Mouse (Mus musculus) forebrain, embryonic 16.5 days (tissue): ENCODE measurements around the gene Gm13212. TPM values are rescaled to one million over a fixed set of nuclear protein-coding genes. Genes with fewer than 3 reads are reported as not detected.
"Not testable (repeated sequence)": the region's sequence is repeated elsewhere in the genome, so short reads cannot be mapped to it uniquely, and the experiment has no call there.

Experiments used
- ATAC-seq: fragments of 200-750 bp; cut with Nextera tagmentation; 2 replicates; pipeline ENCODE4 v1.8.0; 2017; ENCODE audit warnings: mild to moderate bottlenecking, moderate library complexity
- H3K27ac ChIP-seq: fragments of 300-500 bp; sonication (generic); 2 replicates; pipeline ENCODE4 v1.5.1; 2014; ENCODE audit warnings: low read length, control low read depth
- H3K27me3 ChIP-seq: fragments of 300-500 bp; sonication (generic); replicated peaks from 2 replicates; pipeline ENCODE4 v1.6.1; 2014; ENCODE audit warnings: low read length; ENCODE audit not compliant: control insufficient read depth, insufficient read depth
- H3K36me3 ChIP-seq: fragments of 300-500 bp; sonication (generic); 2 replicates; pipeline ENCODE4 v1.6.1; 2014; ENCODE audit not compliant: control insufficient read depth, insufficient read depth
- H3K4me1 ChIP-seq: fragments of 300-500 bp; sonication (generic); replicated peaks from 2 replicates; pipeline ENCODE4 v1.6.1; 2014; ENCODE audit warnings: low read length; ENCODE audit not compliant: control insufficient read depth, insufficient read depth
- H3K4me2 ChIP-seq: fragments of 300-500 bp; sonication (generic); 2 replicates; pipeline ENCODE4 v1.6.1; 2014; ENCODE audit warnings: mild to moderate bottlenecking, low read length, control low read depth
- H3K4me3 ChIP-seq: fragments of 300-500 bp; sonication (generic); replicated peaks from 2 replicates; pipeline ENCODE4 v1.5.1; 2014; ENCODE audit warnings: mild to moderate bottlenecking, low read length, control low read depth
- H3K9ac ChIP-seq: fragments of 300-500 bp; sonication (generic); replicated peaks from 2 replicates; pipeline ENCODE4 v1.6.1; 2014; ENCODE audit warnings: low read depth, low read length, control low read depth
- H3K9me3 ChIP-seq: fragments of 300-500 bp; sonication (generic); 2 replicates; pipeline ENCODE4 v1.6.1; 2016; ENCODE audit warnings: low read length; ENCODE audit not compliant: control insufficient read depth
- WGBS: fragments of 180-500 bp; shearing (Covaris S2); extraction: QIAGEN DNeasy Blood & Tissue Kit; methylation state at CpG from one replicate; pipeline ENCODE4 v1.1.7; 2014; 5-methylcytosine and 5-hydroxymethylcytosine counted together
- polyA plus RNA-seq: library from polyadenylated mRNA; unstranded; fragments of >200 nt; fragmentation: Nextera tagmentation; extraction: Ambion mirVana; gene quantifications from 2 replicates; pipeline ENCODE4 v1.2.1, GENCODE M21; 2015

Gene Gm13212
- 0.18 and 0.35 TPM in 2 replicates for polyA plus RNA-seq

- not testable (repeated sequence) for ATAC-seq
- WGBS, result 22% methylated on average over 11 of the region's 11 CpGs
Measured at GRCm38 (mm10) chr4:145585078-145585477, at the start of gene Gm13212. Gene Gm13212 (plus strand): TSS chr4:145585166.

GRCm38 (mm10) chr4:145543861-145544260, 41.1 kb upstream of the Gm13212 start:
- H3K36me3 ChIP-seq, ATAC-seq, H3K27ac ChIP-seq, H3K4me3 ChIP-seq, H3K4me1 ChIP-seq, H3K9ac ChIP-seq, H3K27me3 ChIP-seq, H3K4me2 ChIP-seq: not testable (repeated sequence)
- H3K9me3 ChIP-seq, result peaks cover 18% of the 10 kb centered on the region
- 75% methylated on average over 5 of the region's 5 CpGs for WGBS

More at GRCm38 (mm10) chr4:145585078-145585477, at the start of gene Gm13212:
- H3K36me3 ChIP-seq, H3K9ac ChIP-seq, H3K4me3 ChIP-seq, H3K4me2 ChIP-seq, H3K9me3 ChIP-seq, H3K4me1 ChIP-seq, H3K27ac ChIP-seq, H3K27me3 ChIP-seq: not testable (repeated sequence)

GRCm38 (mm10) chr4:145545106-145545505, 39.9 kb upstream of the Gm13212 start:
- H3K4me2 ChIP-seq, H3K4me1 ChIP-seq, H3K27me3 ChIP-seq, H3K36me3 ChIP-seq, H3K9ac ChIP-seq, ATAC-seq, H3K27ac ChIP-seq, H3K4me3 ChIP-seq: not testable (repeated sequence)
- peaks cover 24% of the 10 kb centered on the region for H3K9me3 ChIP-seq
- 27% methylated on average over 2 of the region's 2 CpGs for WGBS

- ATAC-seq, H3K36me3 ChIP-seq, H3K27ac ChIP-seq, H3K27me3 ChIP-seq, H3K4me2 ChIP-seq, H3K4me1 ChIP-seq, H3K9ac ChIP-seq, H3K4me3 ChIP-seq: not testable (repeated sequence)
- H3K9me3 ChIP-seq, result peaks cover 27% of the 10 kb centered on the region
- WGBS, result 78% methylated on average over 6 of the region's 6 CpGs
Measured at GRCm38 (mm10) chr4:145545734-145546349, 39.1 kb upstream of the Gm13212 start.

GRCm38 (mm10) chr4:145546477-145546876, 38.5 kb upstream of the Gm13212 start:
- not testable (repeated sequence) for ATAC-seq, H3K9ac ChIP-seq, H3K4me1 ChIP-seq, H3K27ac ChIP-seq, H3K27me3 ChIP-seq, H3K4me3 ChIP-seq, H3K36me3 ChIP-seq, H3K4me2 ChIP-seq
- H3K9me3 ChIP-seq, result peaks cover 30% of the 10 kb centered on the region
- WGBS, result 90% methylated on average over 3 of the region's 3 CpGs

- WGBS, result 67% methylated on average over 1 of the region's 1 CpGs
- Histone ChIP-seq H3K9ac (no peak overlapping the region), H3K4me3 (no peak overlapping the region), H3K4me1 (no peaks in the 10 kb centered on the region), H3K4me2 (no peak overlapping the region), H3K27me3 (no peaks in the 10 kb centered on the region), H3K27ac (no peak overlapping the region), H3K9me3 (peaks cover 22% of the 10 kb centered on the region), H3K36me3 (no peaks in the 10 kb centered on the region)
- ATAC-seq, result no peak
Measured at GRCm38 (mm10) chr4:145556680-145557079, 28.3 kb upstream of the Gm13212 start.

- Histone ChIP-seq H3K27ac (no peak overlapping the region), H3K4me2 (no peak overlapping the region), H3K4me1 (no peaks in the 10 kb centered on the region), H3K36me3 (no peaks in the 10 kb centered on the region), H3K9ac (no peak overlapping the region), H3K27me3 (no peaks in the 10 kb centered on the region), H3K9me3 (peaks cover 29% of the 10 kb centered on the region), H3K4me3 (no peak overlapping the region)
- no peak for ATAC-seq
- 43% methylated on average over 3 of the region's 3 CpGs for WGBS
Measured at GRCm38 (mm10) chr4:145559505-145560099, 25.4 kb upstream of the Gm13212 start.

GRCm38 (mm10) chr4:145564111-145564821, 20.7 kb upstream of the Gm13212 start:
- H3K4me2 ChIP-seq, result no peak overlapping the region
- H3K27ac ChIP-seq, result no peak overlapping the region
- H3K9me3 ChIP-seq, result peaks cover 20% of the 10 kb centered on the region
- ATAC-seq, result no peak
- 76% methylated on average over 3 of the region's 3 CpGs for WGBS
- no peak overlapping the region for H3K9ac ChIP-seq
- no peaks in the 10 kb centered on the region for H3K27me3 ChIP-seq
- H3K4me1 ChIP-seq, result no peaks in the 10 kb centered on the region
- H3K36me3 ChIP-seq, result no peaks in the 10 kb centered on the region
- no peak overlapping the region for H3K4me3 ChIP-seq

- not testable (repeated sequence) for H3K4me3 ChIP-seq, H3K4me1 ChIP-seq, ATAC-seq, H3K36me3 ChIP-seq, H3K27me3 ChIP-seq, H3K27ac ChIP-seq, H3K9me3 ChIP-seq, H3K9ac ChIP-seq, H3K4me2 ChIP-seq
- 86% methylated on average over 7 of the region's 10 CpGs for WGBS
Measured at GRCm38 (mm10) chr4:145570461-145570860, 14.5 kb upstream of the Gm13212 start.
